Comparison of ENCODE assay signal across 31 mouse cellular contexts in the genomic region with DNA sequence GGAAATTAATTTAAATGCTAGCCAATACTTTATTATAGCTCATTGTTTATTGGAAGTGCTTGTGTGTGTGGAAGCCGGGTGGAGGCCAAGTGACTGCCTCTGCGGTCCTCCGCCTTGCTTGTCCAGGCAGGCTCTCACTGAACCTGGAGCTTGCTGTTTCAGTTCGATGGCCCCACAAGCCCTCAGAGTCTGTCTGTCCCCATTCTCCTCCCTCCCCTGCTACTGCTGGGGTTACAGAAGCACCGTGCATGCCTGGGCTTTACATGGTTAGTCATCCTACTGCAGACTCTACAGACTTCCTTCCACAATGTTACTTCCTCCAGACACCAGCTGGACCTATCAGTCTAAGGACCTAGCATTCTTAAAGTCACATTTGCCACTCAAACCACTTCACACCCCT. TPM values are rescaled to one million over a fixed set of nuclear protein-coding genes. Genes with fewer than 3 reads are reported as not detected.
"Had no signal": no experiment of that assay in that cellular context is flagged by ENCODE, and none has a peak within 500 bp of the region (broad histone marks: within the 10 kb centered on the region; RNA-seq: fewer than 3 reads in every experiment).

No protein-coding gene starts in this region.

- H3K4me2 ChIP-seq: kidney, embryonic 15.5 days; limb, embryonic 13.5 days; liver, embryonic 13.5 days; midbrain, embryonic 13.5 days; neural tube, embryonic 13.5 days; stomach, embryonic 15.5 days had no signal

- H3K27me3 ChIP-seq: kidney, embryonic 15.5 days; limb, embryonic 13.5 days; liver, embryonic 13.5 days; megakaryocyte, embryonic 14.5 days; midbrain, embryonic 13.5 days; neural tube, embryonic 13.5 days; stomach, embryonic 15.5 days had no signal

- H3K4me1 ChIP-seq: kidney, embryonic 15.5 days; limb, embryonic 13.5 days; liver, embryonic 13.5 days; midbrain, embryonic 10.5 days; midbrain, embryonic 13.5 days; neural tube, embryonic 13.5 days; stomach, embryonic 15.5 days had no signal

- H3K4me3 ChIP-seq: kidney, embryonic 15.5 days; layer of hippocampus, adult 2 months; left cerebral cortex, adult 2 months; limb, embryonic 13.5 days; liver, embryonic 13.5 days; megakaryocyte, embryonic 14.5 days; midbrain, embryonic 10.5 days; midbrain, embryonic 13.5 days; myocyte; neural tube, embryonic 13.5 days; stomach, embryonic 15.5 days had no signal

- ATAC-seq: intestine, postnatal 0 days; midbrain, embryonic 13.5 days; midbrain, embryonic 16.5 days had no signal

- DNase-seq: kidney, adult 8-10 months; kidney, postnatal 10 days; kidney, postnatal 4 days; layer of hippocampus, postnatal 36 days; left cerebral cortex, postnatal 4 days; liver, embryonic 13.5 days; lung, adult 2 months; lung, postnatal 14 days; lung, postnatal 4 days; thymus, adult 2 months; thymus, postnatal 14 days; thymus, postnatal 4 days had no signal

- H3K9me3 ChIP-seq: kidney, embryonic 15.5 days; limb, embryonic 13.5 days; liver, embryonic 13.5 days; megakaryocyte, embryonic 14.5 days; midbrain, embryonic 10.5 days; midbrain, embryonic 13.5 days; neural tube, embryonic 13.5 days; stomach, embryonic 15.5 days had no signal

- H3K9ac ChIP-seq: kidney, embryonic 15.5 days; limb, embryonic 13.5 days; liver, embryonic 13.5 days; midbrain, embryonic 13.5 days; neural tube, embryonic 13.5 days; stomach, embryonic 15.5 days had no signal

- H3K27ac ChIP-seq: kidney, embryonic 15.5 days; layer of hippocampus, adult 2 months; left cerebral cortex, adult 2 months; limb, embryonic 13.5 days; liver, embryonic 13.5 days; midbrain, embryonic 10.5 days; midbrain, embryonic 13.5 days; neural tube, embryonic 13.5 days; stomach, embryonic 15.5 days had no signal

RNA-seq across cellular contexts. Expression of a gene that starts 29.6 kb away (rescaled TPM):
- total RNA-seq: liver, adult 2 months; monocyte, adult 5-6 weeks; neutrophil, adult 5-6 weeks had no signal
- polyA plus RNA-seq: intestine, embryonic 14.5 days; intestine, postnatal 0 days; liver, adult 2 months; liver, embryonic 13.5 days; liver, embryonic 16.5 days; lung, adult 2 months; lung, embryonic 16.5 days; myocyte; small intestine, adult 2 months; thymus, adult 2 months had no signal
